Mouse (Mus musculus): ENCODE data around the gene Olfr776.
"Not testable (repeated sequence)": the region's sequence is repeated elsewhere in the genome, so short reads cannot be mapped to it uniquely, and the experiment has no call there.

Olfr776 gene

GRCm38 (mm10) chr10:129258827-129259226 lies at the start of gene Olfr776:
Gene Olfr776 (plus strand): TSS chr10:129259127.
- no peak for DNase-seq (ENCODE audit: low spot score in 2 of 2)

GRCm38 (mm10) chr10:129230737-129231136 lies 28.2 kb upstream of the Olfr776 start:
- no peak for DNase-seq (ENCODE audit: low spot score in 2 of 2)

- DNase-seq (ENCODE audit: low spot score in 2 of 2) = no peak
These were observed 23.0 kb upstream of the Olfr776 start, which contains the start of gene Olfr774 for GRCm38 (mm10) chr10:129235904-129236303. Gene Olfr774 (plus strand): TSS chr10:129236204.

DNA sequence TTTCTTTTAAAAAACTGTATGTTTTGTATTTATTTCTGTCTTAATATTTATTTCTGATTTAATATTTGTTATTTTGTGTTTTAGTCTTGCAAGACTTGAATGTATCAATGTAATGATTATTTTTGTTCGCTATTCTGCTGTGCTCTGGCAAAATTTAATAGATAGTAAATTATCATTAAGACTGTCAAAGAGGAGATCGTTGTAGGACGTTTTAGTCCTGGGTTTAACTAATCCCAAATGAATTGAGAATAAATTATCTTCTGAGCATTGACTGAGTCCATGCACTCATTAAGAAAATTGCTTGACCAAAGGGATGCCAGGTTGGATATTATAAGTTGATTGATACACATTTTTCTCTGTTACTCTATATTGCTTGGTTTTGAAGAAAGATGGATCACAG lies 10.8 kb upstream of the Olfr776 start, which contains the start of gene Olfr775:
Gene Olfr775 (plus strand): TSS at position 301 of the 400 bp plus-strand sequence.
- no peak for DNase-seq (ENCODE audit: low spot score in 2 of 2)

DNA sequence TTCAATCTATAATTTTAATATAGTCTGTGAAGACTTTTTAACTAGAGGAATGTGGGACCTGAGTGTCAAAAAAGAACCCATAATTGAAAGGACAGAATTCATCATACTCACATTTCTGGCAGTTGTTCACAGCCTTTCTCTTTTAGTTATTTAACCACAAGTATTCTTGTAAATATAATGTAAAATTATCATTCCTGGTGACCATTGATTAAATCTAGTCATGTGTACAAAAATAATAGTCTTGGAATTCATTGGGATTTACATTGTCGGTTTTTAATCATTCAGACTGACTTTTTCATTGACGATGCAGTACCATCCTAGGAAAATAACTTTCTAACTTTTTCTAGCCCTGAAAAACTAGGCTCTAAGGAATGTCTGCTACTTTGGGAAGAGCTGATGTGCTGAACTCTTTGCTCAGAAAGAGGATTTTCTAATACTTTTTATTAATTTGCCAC lies 12.2 kb downstream of the Olfr776 start, which contains the start of gene Olfr777:
Gene Olfr777 (minus strand): TSS at position 405 of the 455 bp plus-strand sequence.
- DNase-seq (ENCODE audit: low spot score in 2 of 2) = no peak

DNA sequence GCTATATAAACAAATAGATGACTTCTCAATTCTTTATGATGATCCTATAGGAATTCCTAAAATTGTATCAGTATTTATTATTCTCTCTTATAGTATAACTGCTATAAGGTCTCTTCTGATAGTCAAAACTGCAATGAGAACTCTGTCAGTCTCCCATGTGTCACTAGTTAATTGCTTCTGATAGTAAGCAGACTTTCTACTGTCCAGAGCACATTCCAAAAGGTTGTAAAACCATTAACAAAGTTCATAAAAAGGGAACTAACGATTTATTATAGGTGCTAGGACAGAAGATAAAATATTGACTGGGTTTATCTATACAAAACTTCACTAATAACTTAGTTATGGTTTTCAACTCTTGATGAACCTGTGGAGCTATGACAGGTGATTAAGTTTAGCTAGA lies 54.0 kb downstream of the Olfr776 start:
- not testable (repeated sequence) for DNase-seq (ENCODE audit: low spot score in 2 of 2)

DNA sequence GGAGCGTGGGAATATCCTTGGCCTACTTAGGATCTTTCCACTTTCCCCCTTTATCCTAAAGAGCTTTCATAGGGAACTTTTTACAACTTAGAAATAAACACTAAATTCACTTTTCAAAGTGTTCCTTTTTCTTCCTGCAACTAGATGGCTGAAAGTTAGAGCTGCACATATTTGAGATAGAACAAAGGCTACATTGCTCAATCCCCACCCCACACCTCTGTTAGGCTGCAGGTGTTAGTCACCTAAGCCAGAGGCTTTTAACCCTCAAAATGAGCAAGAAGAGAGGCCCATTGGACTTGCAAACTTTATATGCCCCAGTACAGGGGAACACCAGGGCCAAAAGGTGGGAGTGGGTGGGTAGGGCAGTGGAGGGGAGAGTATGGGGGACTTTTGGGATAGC lies 54.6 kb downstream of the Olfr776 start:
- not testable (repeated sequence) for DNase-seq (ENCODE audit: low spot score in 2 of 2)

Data from thymus, postnatal 10 days (tissue).